Mouse (Mus musculus) neural tube, embryonic 14.5 days (tissue): ENCODE results near the gene Hyls1. TPM values are rescaled to one million over a fixed set of nuclear protein-coding genes. Genes with fewer than 3 reads are reported as not detected.

Experiments used
- ATAC-seq: fragments of 200-750 bp; cut with Nextera tagmentation; 2 replicates; pipeline ENCODE4 v1.8.0; 2017; ENCODE audit warnings: low read depth, mild to moderate bottlenecking, moderate TSS enrichment, moderate library complexity
- H3K27ac ChIP-seq: fragments of 300-500 bp; sonication (generic); 2 replicates; pipeline ENCODE4 v1.5.1; 2014; ENCODE audit warnings: low read depth, mild to moderate bottlenecking, control low read depth, low read length, moderate library complexity, mixed read lengths
- H3K27me3 ChIP-seq: fragments of 300-500 bp; sonication (generic); 2 replicates; pipeline ENCODE4 v1.6.1; 2014; ENCODE audit warnings: low read length; ENCODE audit not compliant: control insufficient read depth, insufficient read depth
- H3K36me3 ChIP-seq: fragments of 300-500 bp; sonication (generic); 2 replicates; pipeline ENCODE4 v1.6.1; 2014; ENCODE audit warnings: low read length, mixed read lengths; ENCODE audit not compliant: control insufficient read depth, insufficient read depth
- H3K4me1 ChIP-seq: fragments of 300-500 bp; sonication (generic); 2 replicates; pipeline ENCODE4 v1.6.1; 2014; ENCODE audit warnings: low read length; ENCODE audit not compliant: control insufficient read depth, insufficient read depth
- H3K4me2 ChIP-seq: fragments of 300-500 bp; sonication (generic); 2 replicates; pipeline ENCODE4 v1.6.1; 2014; ENCODE audit warnings: mild to moderate bottlenecking, low read depth, low read length, control low read depth
- H3K4me3 ChIP-seq: fragments of 300-500 bp; sonication (generic); 2 replicates; pipeline ENCODE4 v1.5.1; 2014; ENCODE audit warnings: low read depth, low read length, control low read depth, mixed read lengths
- H3K9ac ChIP-seq: fragments of 300-500 bp; sonication (generic); replicated peaks from 2 replicates; pipeline ENCODE4 v1.6.1; 2014; ENCODE audit warnings: low read depth, mild to moderate bottlenecking, control low read depth, low read length, mixed read lengths
- H3K9me3 ChIP-seq: fragments of 300-500 bp; sonication (generic); 2 replicates; pipeline ENCODE4 v1.6.1; 2016; ENCODE audit warnings: low read length; ENCODE audit not compliant: control insufficient read depth
- WGBS: fragments of 180-500 bp; shearing (Covaris S2); extraction: QIAGEN DNeasy Blood & Tissue Kit; methylation state at CpG from one replicate; pipeline ENCODE4 v1.1.7; 2014; 5-methylcytosine and 5-hydroxymethylcytosine counted together
- polyA plus RNA-seq: library from polyadenylated mRNA; unstranded; fragments of >200 nt; fragmentation: Nextera tagmentation; extraction: Ambion mirVana; gene quantifications from 2 replicates; pipeline ENCODE4 v1.2.1, GENCODE M21; 2014

Gene Hyls1
- polyA plus RNA-seq, 1 experiment from 2014 or later = 17.1 TPM

- no peak overlapping the region for H3K4me2 ChIP-seq
- no peaks in the 10 kb centered on the region for H3K9me3 ChIP-seq
- 84% methylated on average over 6 of the region's 6 CpGs for WGBS
- no peak overlapping the region for H3K4me3 ChIP-seq
- H3K36me3 ChIP-seq = no peaks in the 10 kb centered on the region
- no peaks in the 10 kb centered on the region for H3K27me3 ChIP-seq
- no peaks in the 10 kb centered on the region for H3K4me1 ChIP-seq
- H3K9ac ChIP-seq = no peak overlapping the region
- no peak for ATAC-seq
- H3K27ac ChIP-seq = no peak overlapping the region
Observed at GRCm38 (mm10) chr9:35520631-35521348, 49.4 kb downstream of the Hyls1 start.

- WGBS = 74% methylated on average over 3 of the region's 3 CpGs
- no peaks in the 10 kb centered on the region for H3K36me3 ChIP-seq
- H3K9me3 ChIP-seq = no peaks in the 10 kb centered on the region
- ATAC-seq = no peak
- no peaks in the 10 kb centered on the region for H3K27me3 ChIP-seq
- no peak within 1 kb of the TSS for H3K4me3 ChIP-seq
- H3K4me1 ChIP-seq = no peaks in the 10 kb centered on the region
- H3K4me2 ChIP-seq = no peak within 1 kb of the TSS
- no peak within 1 kb of the TSS for H3K27ac ChIP-seq
- H3K9ac ChIP-seq = no peak within 1 kb of the TSS
Observed at GRCm38 (mm10) chr9:35518169-35518568, 52.0 kb downstream of the Hyls1 start, which contains the start of gene Gm1113. Gene Gm1113 (minus strand): TSS chr9:35518269.

- H3K4me1 ChIP-seq = no peaks in the 10 kb centered on the region
- no peaks in the 10 kb centered on the region for H3K36me3 ChIP-seq
- no peaks in the 10 kb centered on the region for H3K27me3 ChIP-seq
- no peak overlapping the region for H3K27ac ChIP-seq
- no peak overlapping the region for H3K4me3 ChIP-seq
- no peaks in the 10 kb centered on the region for H3K9me3 ChIP-seq
- 95% methylated on average over 16 of the region's 16 CpGs for WGBS
- no peak overlapping the region for H3K9ac ChIP-seq
- H3K4me2 ChIP-seq = no peak overlapping the region
- no peak for ATAC-seq
Observed at GRCm38 (mm10) chr9:35516711-35517110, 53.5 kb downstream of the Hyls1 start.

GRCm38 (mm10) chr9:35516182-35516581, 54.0 kb downstream of the Hyls1 start:
- ATAC-seq = no peak
- no peaks in the 10 kb centered on the region for H3K9me3 ChIP-seq
- no peaks in the 10 kb centered on the region for H3K36me3 ChIP-seq
- no peaks in the 10 kb centered on the region for H3K27me3 ChIP-seq
- 86% methylated on average over 5 of the region's 5 CpGs for WGBS
- H3K4me3 ChIP-seq = no peak overlapping the region
- H3K4me1 ChIP-seq = no peaks in the 10 kb centered on the region
- H3K4me2 ChIP-seq = no peak overlapping the region
- H3K9ac ChIP-seq = no peak overlapping the region
- H3K27ac ChIP-seq = no peak overlapping the region

- H3K4me1 ChIP-seq = no peaks in the 10 kb centered on the region
- WGBS = 86% methylated on average over 4 of the region's 4 CpGs
- no peak overlapping the region for H3K4me2 ChIP-seq
- no peak overlapping the region for H3K4me3 ChIP-seq
- H3K9me3 ChIP-seq = no peaks in the 10 kb centered on the region
- H3K27me3 ChIP-seq = no peaks in the 10 kb centered on the region
- H3K27ac ChIP-seq = no peak overlapping the region
- H3K36me3 ChIP-seq = no peaks in the 10 kb centered on the region
- no peak overlapping the region for H3K9ac ChIP-seq
- ATAC-seq = no peak
Observed at GRCm38 (mm10) chr9:35513900-35514299, 56.3 kb downstream of the Hyls1 start.

Other genes with a start within 250 kb of the Hyls1 start
- gene Cdon, start 149.3 kb downstream of the Hyls1 start, polyA plus RNA-seq = 3.4 and 4.6 TPM in 2 replicates
- gene Gm1113, start 52.1 kb downstream of the Hyls1 start, polyA plus RNA-seq = not detected in 2 replicates
- gene Ddx25, start 11.9 kb downstream of the Hyls1 start, polyA plus RNA-seq = 29.8 and 34.3 TPM in 2 replicates
- 16.2 and 18.2 TPM in 2 replicates for gene Pus3, start 11.8 kb downstream of the Hyls1 start, polyA plus RNA-seq
- 0.48 and 1.0 TPM in 2 replicates for gene Pate2, start 114 bp downstream of the Hyls1 start, polyA plus RNA-seq
- not detected in 2 replicates for gene Pate4, start 41.5 kb upstream of the Hyls1 start, polyA plus RNA-seq
- not detected in 2 replicates for gene Pate3, start 77.8 kb upstream of the Hyls1 start, polyA plus RNA-seq
- 0.24 TPM in 1 of 2 replicates, not detected in the other for gene Pate1, start 117.0 kb upstream of the Hyls1 start, polyA plus RNA-seq
- not detected in 2 replicates for gene Gm17677, start 170.7 kb upstream of the Hyls1 start, polyA plus RNA-seq
- not detected in 2 replicates for gene Gm17727, start 207.7 kb upstream of the Hyls1 start, polyA plus RNA-seq
- not detected in 2 replicates for gene Gm27235, start 219.7 kb upstream of the Hyls1 start, polyA plus RNA-seq
- gene D730048I06Rik, start 219.7 kb upstream of the Hyls1 start, polyA plus RNA-seq = not detected in 2 replicates